Mouse (Mus musculus) bone marrow macrophage, adult 2 months (primary cell): Measurements from ENCODE around the gene Noxred1.

ENCODE experiments used
- CTCF ChIP-seq: IDR thresholded peaks from 2 replicates; pipeline ENCODE4 v1.5.1; 2012; ENCODE audit warnings: low read depth, mild to moderate bottlenecking, low read length, moderate library complexity
- POLR2A ChIP-seq: IDR thresholded peaks from 2 replicates; pipeline ENCODE4 v1.6.1; 2012; ENCODE audit warnings: mild to moderate bottlenecking, low read depth, low read length, borderline replicate concordance

DNA sequence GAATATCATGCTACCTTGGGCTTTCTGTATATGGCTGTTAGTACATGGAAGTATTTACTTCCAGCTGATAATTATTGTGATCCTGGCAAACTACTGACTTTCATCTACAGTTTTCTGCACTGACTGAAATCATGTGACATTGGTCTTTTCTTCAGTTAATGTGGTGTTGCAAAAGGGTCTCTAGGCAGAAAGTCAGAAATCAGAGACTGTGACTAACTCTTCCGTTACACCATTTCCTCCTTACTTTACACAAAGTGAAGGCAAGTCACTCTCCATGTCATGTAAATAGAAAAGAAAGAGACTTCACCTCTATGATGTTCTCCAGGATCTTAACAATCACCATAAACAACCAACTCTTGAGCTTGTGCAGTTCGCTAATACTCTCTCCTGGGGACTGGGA lies 8.9 kb downstream of the Noxred1 start:
- TF ChIP-seq CTCF (no peak), POLR2A (no peak)
